Mouse (Mus musculus) hindbrain, postnatal 0 days (tissue): Measurements from ENCODE around the gene Rnase2a. TPM values are rescaled to one million over a fixed set of nuclear protein-coding genes. Genes with fewer than 3 reads are reported as not detected.
"Not testable (repeated sequence)": the region's sequence is repeated elsewhere in the genome, so short reads cannot be mapped to it uniquely, and the experiment has no call there.

ENCODE experiments used
- ATAC-seq: fragments of 200-750 bp; cut with Nextera tagmentation; 2 replicates; pipeline ENCODE4 v1.8.0; 2017; ENCODE audit warnings: mild to moderate bottlenecking, moderate TSS enrichment, moderate library complexity
- DNase-seq: peaks from one replicate; pipeline ENCODE4 v3.0.0-alpha.2; 2015; ENCODE audit warnings: low spot score
- H3K27ac ChIP-seq: fragments of 300-500 bp; sonication (generic); 2 replicates; pipeline ENCODE4 v1.5.1; 2014; ENCODE audit warnings: mild to moderate bottlenecking
- H3K27me3 ChIP-seq: fragments of 300-500 bp; sonication (generic); 2 replicates; pipeline ENCODE4 v1.6.1; 2014; ENCODE audit warnings: low read length, mixed read lengths; ENCODE audit not compliant: insufficient read depth
- H3K36me3 ChIP-seq: fragments of 300-500 bp; sonication (generic); 2 replicates; pipeline ENCODE4 v1.6.1; 2014; ENCODE audit warnings: low read length, mixed read lengths; ENCODE audit not compliant: insufficient read depth
- H3K4me1 ChIP-seq: fragments of 300-500 bp; sonication (generic); 2 replicates; pipeline ENCODE4 v1.6.1; 2014; ENCODE audit warnings: antibody characterized with exemption, low read length, mixed read lengths; ENCODE audit not compliant: insufficient read depth
- H3K4me2 ChIP-seq: fragments of 300-500 bp; sonication (generic); 2 replicates; pipeline ENCODE4 v1.6.1; 2014; ENCODE audit warnings: low read depth, mild to moderate bottlenecking, low read length, moderate library complexity, mixed read lengths
- H3K4me3 ChIP-seq: fragments of 300-500 bp; sonication (generic); 2 replicates; pipeline ENCODE4 v1.5.1; 2014; ENCODE audit warnings: low read length
- H3K9ac ChIP-seq: fragments of 300-500 bp; sonication (generic); replicated peaks from 2 replicates; pipeline ENCODE4 v1.6.1; 2014; ENCODE audit warnings: mild to moderate bottlenecking, low read length, moderate library complexity, mixed read lengths
- H3K9me3 ChIP-seq: fragments of 300-500 bp; sonication (generic); 2 replicates; pipeline ENCODE4 v1.6.1; 2016; ENCODE audit warnings: low read length, mixed read lengths
- CTCF ChIP-seq: IDR thresholded peaks from 2 replicates; pipeline ENCODE4 v1.5.1; 2016; ENCODE audit warnings: antibody characterized with exemption, control low read depth, low read depth
- WGBS: fragments of 180-500 bp; shearing (Covaris S2); extraction: QIAGEN DNeasy Blood & Tissue Kit; methylation state at CpG from one replicate; pipeline ENCODE4 v1.1.7; 2014; 5-methylcytosine and 5-hydroxymethylcytosine counted together
- polyA plus RNA-seq: library from polyadenylated mRNA; unstranded; fragments of >200 nt; fragmentation: Nextera tagmentation; extraction: Ambion mirVana; gene quantifications from 2 replicates; pipeline ENCODE4 v1.2.1, GENCODE M21; 2015
- total RNA-seq: library from RNA; depleted of rRNA; stranded (reverse); fragments of >200 nt; gene quantifications from 2 replicates; pipeline ENCODE4 v1.2.3, GENCODE M21; 2014

Rnase2a gene
- total and polyA plus RNA-seq, 2 experiments from 2014 or later: not detected

DNA sequence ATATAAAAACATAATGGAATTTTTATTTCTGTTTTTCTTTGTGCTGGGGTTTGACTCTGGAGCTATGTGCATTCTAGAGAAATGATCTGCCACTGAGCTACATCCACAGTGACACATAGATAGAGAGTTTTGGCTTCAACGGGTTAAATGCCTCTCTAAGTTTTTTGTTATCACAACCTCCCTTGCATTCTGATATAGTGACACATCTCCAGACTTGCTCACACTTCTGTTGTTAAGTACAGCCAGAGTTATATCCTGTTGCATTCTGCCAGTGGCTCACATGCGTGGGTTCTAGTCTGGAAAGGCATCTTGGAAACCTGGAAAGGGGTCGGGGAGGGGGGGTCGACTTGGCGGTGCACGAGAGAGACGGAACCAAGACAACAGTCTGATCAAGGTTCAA, 3.8 kb upstream of the Rnase2a start:
- H3K27ac ChIP-seq: no peak overlapping the region
- H3K36me3 ChIP-seq: no peaks in the 10 kb centered on the region
- ATAC-seq (no peak), DNase-seq (no peak)
- H3K4me3 ChIP-seq: no peak overlapping the region
- H3K4me2 ChIP-seq: no peak overlapping the region
- no peak overlapping the region for H3K9ac ChIP-seq
- H3K9me3 ChIP-seq: no peaks in the 10 kb centered on the region
- no peak for TF ChIP-seq CTCF
- no peaks in the 10 kb centered on the region for H3K27me3 ChIP-seq
- 89% methylated on average over 7 of the region's 7 CpGs for WGBS
- no peaks in the 10 kb centered on the region for H3K4me1 ChIP-seq

DNA sequence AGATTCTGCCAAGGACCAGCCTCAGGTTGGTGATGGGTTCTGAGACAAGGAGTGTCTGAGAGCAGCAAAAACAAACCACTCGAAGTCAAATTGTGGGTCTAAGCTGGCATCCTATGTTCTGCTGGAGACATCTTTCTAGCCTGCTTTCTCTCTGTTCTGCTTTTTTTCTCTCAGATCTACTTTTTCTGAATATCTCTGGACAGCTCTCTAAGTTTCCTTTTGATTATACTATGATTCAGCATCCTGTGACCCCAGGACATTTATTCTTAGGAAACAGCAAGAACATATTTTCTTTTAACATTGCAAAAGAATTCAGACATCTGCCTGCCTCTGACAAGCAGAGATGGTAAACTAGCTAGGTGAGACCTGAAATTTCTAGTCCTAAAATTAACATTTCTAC, 2.3 kb downstream of the Rnase2a start:
- H3K4me2 ChIP-seq: no peak overlapping the region
- no peaks in the 10 kb centered on the region for H3K36me3 ChIP-seq
- ATAC-seq: no peak
- 88% methylated on average over 1 of the region's 1 CpGs for WGBS
- H3K4me1 ChIP-seq: no peaks in the 10 kb centered on the region
- no peak overlapping the region for H3K4me3 ChIP-seq
- H3K27me3 ChIP-seq: no peaks in the 10 kb centered on the region
- H3K9me3 ChIP-seq: no peaks in the 10 kb centered on the region
- no peak for DNase-seq
- TF ChIP-seq CTCF: no peak
- no peak overlapping the region for H3K27ac ChIP-seq
- no peak overlapping the region for H3K9ac ChIP-seq

DNA sequence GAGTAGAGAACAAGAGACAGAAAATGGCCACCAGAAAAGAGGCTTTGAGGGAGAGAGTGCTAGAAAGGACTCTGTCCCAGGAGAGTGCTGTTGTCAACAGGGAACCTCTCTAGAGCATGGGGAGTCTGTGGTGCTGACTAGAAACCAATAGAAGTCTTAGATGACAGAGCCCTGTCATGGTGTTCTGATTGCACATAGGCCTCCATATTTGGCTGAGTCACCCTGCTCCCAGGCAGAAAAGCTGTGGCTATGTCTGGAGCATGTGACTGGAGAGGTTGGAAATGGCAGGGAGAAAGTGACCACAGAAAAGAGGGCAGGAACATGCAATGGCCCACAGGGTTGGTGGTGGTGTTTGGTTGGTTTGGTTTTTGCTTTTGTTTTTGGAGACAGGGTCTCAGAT, 3.7 kb downstream of the Rnase2a start:
- not testable (repeated sequence) for H3K9ac ChIP-seq, H3K4me3 ChIP-seq, ATAC-seq, H3K4me2 ChIP-seq, H3K36me3 ChIP-seq, H3K27ac ChIP-seq, H3K9me3 ChIP-seq, H3K27me3 ChIP-seq, H3K4me1 ChIP-seq, DNase-seq

DNA sequence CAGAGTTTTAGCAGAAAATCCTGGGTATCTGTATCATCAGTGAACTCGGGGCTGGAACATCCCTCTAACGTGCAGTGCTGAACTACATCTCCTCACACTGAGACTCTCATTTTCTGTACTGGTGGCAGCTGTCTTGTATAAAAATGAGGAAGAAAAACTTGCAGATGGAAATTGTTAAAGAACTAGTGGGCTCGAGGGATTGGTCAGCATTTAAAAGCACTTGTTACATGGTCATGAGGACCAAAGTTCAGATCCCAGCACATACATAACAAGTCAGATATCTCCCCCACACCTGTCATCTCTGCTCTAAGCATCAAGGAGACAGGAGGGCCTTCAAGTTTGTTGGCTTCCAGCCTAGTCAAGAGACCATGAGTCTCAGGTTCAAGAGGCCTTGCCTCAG, 5.6 kb downstream of the Rnase2a start:
- no peaks in the 10 kb centered on the region for H3K27me3 ChIP-seq
- H3K4me2 ChIP-seq: no peak overlapping the region
- H3K4me3 ChIP-seq: no peak overlapping the region
- DNase-seq (no peak), ATAC-seq (no peak)
- TF ChIP-seq CTCF: no peak
- no peaks in the 10 kb centered on the region for H3K4me1 ChIP-seq
- no peak overlapping the region for H3K27ac ChIP-seq
- 81% methylated on average over 3 of the region's 3 CpGs for WGBS
- no peak overlapping the region for H3K9ac ChIP-seq
- H3K36me3 ChIP-seq: no peaks in the 10 kb centered on the region
- no peaks in the 10 kb centered on the region for H3K9me3 ChIP-seq

DNA sequence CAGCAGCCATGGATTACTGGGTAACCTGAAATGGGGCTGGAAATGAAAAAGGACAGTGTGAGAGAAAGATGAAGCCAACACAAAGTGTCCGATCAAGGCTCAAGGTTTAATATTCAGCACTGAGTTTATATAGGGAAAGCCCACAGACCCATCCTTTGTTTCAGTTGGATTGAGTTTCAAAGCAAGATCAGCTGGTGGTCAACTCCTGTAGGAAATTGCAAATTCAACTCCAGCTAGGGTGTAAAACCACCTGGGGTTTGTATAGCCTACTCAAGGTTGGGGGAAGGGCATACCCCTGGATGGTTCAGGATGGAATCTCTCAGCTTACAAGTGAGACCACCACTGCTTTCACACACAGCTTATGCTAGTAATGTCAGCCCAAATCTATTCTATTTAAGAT, 8.2 kb downstream of the Rnase2a start:
- ATAC-seq (no peak), DNase-seq (no peak)
- no peak overlapping the region for H3K27ac ChIP-seq
- no peaks in the 10 kb centered on the region for H3K27me3 ChIP-seq
- no peak overlapping the region for H3K4me3 ChIP-seq
- H3K36me3 ChIP-seq: no peaks in the 10 kb centered on the region
- 84% methylated on average over 1 of the region's 1 CpGs for WGBS
- no peak overlapping the region for H3K9ac ChIP-seq
- TF ChIP-seq CTCF: no peak
- no peak overlapping the region for H3K4me2 ChIP-seq
- no peaks in the 10 kb centered on the region for H3K4me1 ChIP-seq
- no peaks in the 10 kb centered on the region for H3K9me3 ChIP-seq

DNA sequence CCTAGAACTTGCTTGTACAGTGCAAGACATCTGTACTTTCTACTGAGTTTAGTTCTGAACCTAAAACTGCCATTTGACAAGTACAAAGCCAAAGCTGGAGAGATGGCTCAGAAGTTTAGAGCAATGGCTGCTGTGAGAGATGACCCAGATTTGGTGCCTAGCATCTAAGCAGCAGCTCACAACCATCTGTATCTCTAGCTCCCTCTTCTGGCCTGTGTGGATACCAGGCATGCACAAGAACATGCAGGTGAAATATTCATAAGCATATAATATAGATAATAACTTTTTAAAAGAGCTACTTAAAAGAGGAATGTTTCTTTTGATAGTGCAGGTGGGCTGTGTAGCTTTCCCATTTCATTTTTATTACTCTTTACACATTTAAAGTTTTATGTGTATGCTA, 15.0 kb downstream of the Rnase2a start:
- Histone ChIP-seq H3K27ac (no peak overlapping the region), H3K9ac (no peak overlapping the region), H3K27me3 (no peaks in the 10 kb centered on the region), H3K36me3 (no peaks in the 10 kb centered on the region), H3K4me2 (no peak overlapping the region), H3K4me1 (no peaks in the 10 kb centered on the region), H3K4me3 (no peak overlapping the region), H3K9me3 (no peaks in the 10 kb centered on the region)
- DNase-seq (peak; percentile 68), ATAC-seq (no peak)
- peak; percentile 71 for TF ChIP-seq CTCF

DNA sequence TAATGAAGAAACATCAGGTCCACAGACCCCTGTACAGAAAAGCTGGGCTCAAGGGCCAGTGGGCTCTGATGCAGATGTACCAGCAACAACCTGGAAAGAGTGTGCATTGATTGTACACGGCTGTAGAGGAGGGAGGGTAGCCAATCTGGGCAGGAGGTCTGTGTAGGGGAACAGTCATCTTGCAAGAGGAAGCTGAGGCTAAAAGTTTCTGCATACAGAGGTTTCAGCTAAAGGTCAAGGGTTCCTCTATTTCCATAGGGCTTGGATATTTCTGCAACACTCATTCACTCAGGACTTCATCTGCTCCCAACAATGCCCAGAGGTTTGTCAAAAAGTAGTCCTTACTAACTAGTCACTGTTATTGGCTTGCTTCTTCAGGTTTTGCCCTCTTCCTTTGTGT, 18.4 kb downstream of the Rnase2a start:
- not testable (repeated sequence) for DNase-seq, ATAC-seq, H3K4me3 ChIP-seq, H3K36me3 ChIP-seq, H3K9me3 ChIP-seq, H3K4me2 ChIP-seq, H3K4me1 ChIP-seq, H3K27ac ChIP-seq, H3K27me3 ChIP-seq, H3K9ac ChIP-seq
- 70% methylated on average over 1 of the region's 1 CpGs for WGBS

DNA sequence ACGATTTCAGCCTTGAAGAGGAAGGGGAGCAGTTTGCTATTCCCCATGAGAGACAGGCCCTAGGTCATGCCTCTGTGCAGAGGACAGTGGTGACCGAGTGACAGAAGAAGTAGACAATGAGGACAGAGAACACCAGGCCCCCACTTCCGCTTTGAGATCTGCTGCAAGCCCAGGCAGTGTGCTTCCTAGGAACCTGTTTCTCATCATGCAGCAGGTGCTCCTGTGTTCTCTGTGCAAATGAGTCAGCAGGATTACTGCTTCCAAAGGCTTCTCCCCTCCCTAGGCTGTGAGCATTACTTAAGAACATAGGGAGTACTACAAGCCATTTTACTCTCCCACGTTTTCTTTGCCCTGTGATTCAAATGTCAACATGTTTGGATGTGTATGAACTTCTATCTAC, 26.3 kb downstream of the Rnase2a start:
- 57% methylated on average over 4 of the region's 4 CpGs for WGBS
- H3K4me1 ChIP-seq, H3K4me2 ChIP-seq, H3K4me3 ChIP-seq, DNase-seq, H3K36me3 ChIP-seq, ATAC-seq, H3K27ac ChIP-seq, H3K27me3 ChIP-seq, H3K9ac ChIP-seq, H3K9me3 ChIP-seq: not testable (repeated sequence)

DNA sequence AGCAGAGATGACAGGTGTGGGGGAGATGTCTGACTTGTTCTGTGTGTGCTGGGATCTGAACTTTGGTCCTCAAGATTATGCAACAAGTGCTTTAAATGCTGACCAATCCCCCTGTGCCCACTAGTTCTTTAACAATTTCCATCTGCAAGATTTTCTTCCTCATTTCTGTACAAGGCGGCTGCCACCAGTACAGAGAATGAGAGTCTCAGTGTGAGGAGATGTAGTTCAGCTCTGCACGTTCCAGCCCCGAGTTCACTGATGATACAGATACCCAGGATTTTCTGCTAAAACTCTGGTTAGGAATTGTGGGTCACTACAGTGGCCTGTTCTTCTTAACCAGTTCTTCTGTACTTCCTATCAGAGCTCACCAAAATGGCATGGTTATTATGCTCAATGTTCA, 35.8 kb downstream of the Rnase2a start:
- not testable (repeated sequence) for H3K9ac ChIP-seq, DNase-seq, H3K36me3 ChIP-seq, ATAC-seq, H3K4me2 ChIP-seq, H3K9me3 ChIP-seq, H3K27me3 ChIP-seq, H3K4me3 ChIP-seq, H3K27ac ChIP-seq, H3K4me1 ChIP-seq
- 87% methylated on average over 3 of the region's 3 CpGs for WGBS
